Mouse (Mus musculus): ENCODE measurements around the gene Fra10ac1.

The Fra10ac1 gene

DNA sequence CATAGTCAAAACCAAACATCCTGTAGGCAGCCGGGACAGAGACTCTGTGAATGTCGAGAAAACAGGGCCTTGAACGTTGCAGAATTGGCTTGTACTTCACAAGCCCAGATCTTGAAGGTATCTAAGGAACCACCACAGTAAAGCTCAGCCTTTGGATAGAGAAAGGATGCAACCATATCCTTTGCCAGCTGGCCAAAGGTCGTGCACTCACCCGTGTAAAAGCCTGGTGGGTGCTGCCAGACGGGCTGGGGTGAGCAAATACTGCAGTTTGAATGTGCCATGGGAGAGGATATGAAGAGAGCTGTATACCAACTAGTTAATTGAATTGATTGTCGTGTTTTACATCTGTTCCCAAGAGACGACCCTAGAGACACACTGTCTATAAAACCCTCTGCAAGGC, 8.1 kb upstream of the Fra10ac1 start:
- no peak for DNase-seq (ENCODE audit: extremely low read depth, low read depth)

DNA sequence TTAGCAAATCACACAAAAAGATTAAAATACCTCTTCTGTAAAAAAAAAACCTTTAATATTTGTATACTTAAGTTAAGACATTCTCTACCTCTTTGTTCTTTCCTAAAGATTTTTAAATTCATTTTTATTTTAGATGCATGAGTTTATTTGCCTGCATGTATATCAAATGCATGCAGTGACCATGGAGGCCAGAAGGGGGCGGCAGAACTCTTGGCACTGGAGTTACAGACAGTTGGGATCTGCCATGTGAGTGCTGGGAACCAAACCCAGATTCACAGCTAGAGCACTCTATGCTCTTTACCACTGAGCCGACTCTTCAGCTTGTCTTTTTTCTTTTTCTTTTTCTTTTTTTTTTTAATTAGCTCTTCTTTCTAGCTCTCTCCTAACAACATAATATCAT, 4.7 kb upstream of the Fra10ac1 start:
- DNase-seq (ENCODE audit: extremely low read depth, low read depth), result peak; percentile 13

GRCm38 (mm10) chr19:38224685-38225060, 717 bp upstream of the Fra10ac1 start:
- no peak for DNase-seq (ENCODE audit: extremely low read depth, low read depth)

GRCm38 (mm10) chr19:38223356-38223904, 526 bp downstream of the Fra10ac1 start:
- peak; percentile 13 for DNase-seq (ENCODE audit: extremely low read depth, low read depth)

DNA sequence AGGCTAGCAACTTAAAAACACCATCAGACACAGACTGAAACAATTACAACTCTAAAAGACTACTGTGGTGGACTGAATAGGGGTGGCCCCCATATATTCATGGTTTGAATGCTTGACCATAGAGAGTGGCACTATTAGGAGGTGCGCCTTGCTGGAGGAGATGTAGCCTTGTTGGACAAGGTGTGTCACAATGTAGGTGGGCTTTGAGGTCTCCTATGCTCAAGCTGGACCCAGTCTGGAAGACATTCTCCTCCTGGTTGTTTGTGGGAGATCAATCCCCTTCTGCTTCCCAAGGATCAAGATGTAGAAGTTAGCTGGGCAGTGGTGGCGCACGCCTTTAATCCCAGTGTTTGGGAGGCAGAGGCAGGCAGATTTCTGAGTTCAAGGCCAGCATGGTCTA, 6.3 kb downstream of the Fra10ac1 start:
- no peak for DNase-seq (ENCODE audit: extremely low read depth, low read depth)

- no peak for DNase-seq (ENCODE audit: extremely low read depth, low read depth)
Measured at GRCm38 (mm10) chr19:38206669-38207068, 17.3 kb downstream of the Fra10ac1 start.

GRCm38 (mm10) chr19:38198731-38199130, 25.2 kb downstream of the Fra10ac1 start:
- no peak for DNase-seq (ENCODE audit: extremely low read depth, low read depth)

- no peak for DNase-seq (ENCODE audit: extremely low read depth, low read depth)
Measured at GRCm38 (mm10) chr19:38195245-38195644, 28.7 kb downstream of the Fra10ac1 start.

DNA sequence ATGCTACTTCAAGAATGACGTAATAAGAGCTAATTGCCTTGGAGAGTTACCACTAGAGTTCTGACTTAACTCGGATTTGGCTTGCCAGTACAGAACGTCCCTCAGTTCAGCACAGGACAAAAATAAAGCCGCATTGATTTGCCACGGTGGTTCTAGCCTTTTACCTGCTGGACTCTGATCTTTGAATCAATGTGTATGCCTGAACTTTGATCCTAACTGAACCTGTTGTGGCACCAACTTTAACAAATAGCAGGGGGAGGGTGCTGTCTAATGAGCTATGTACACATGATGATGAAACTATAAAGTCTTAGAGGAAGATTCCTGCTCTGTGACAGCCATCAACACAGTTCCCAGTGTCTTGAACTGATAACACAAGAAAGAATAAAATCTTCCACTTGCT, 32.5 kb downstream of the Fra10ac1 start:
- DNase-seq (ENCODE audit: extremely low read depth, low read depth), result no peak

- no peak for DNase-seq (ENCODE audit: extremely low read depth, low read depth)
Measured at GRCm38 (mm10) chr19:38190606-38191005, 33.4 kb downstream of the Fra10ac1 start.

GRCm38 (mm10) chr19:38187345-38187680, 36.6 kb downstream of the Fra10ac1 start:
- DNase-seq (ENCODE audit: extremely low read depth, low read depth), result no peak

- DNase-seq (ENCODE audit: extremely low read depth, low read depth), result no peak
Measured at GRCm38 (mm10) chr19:38186631-38187344, 37.2 kb downstream of the Fra10ac1 start.

DNA sequence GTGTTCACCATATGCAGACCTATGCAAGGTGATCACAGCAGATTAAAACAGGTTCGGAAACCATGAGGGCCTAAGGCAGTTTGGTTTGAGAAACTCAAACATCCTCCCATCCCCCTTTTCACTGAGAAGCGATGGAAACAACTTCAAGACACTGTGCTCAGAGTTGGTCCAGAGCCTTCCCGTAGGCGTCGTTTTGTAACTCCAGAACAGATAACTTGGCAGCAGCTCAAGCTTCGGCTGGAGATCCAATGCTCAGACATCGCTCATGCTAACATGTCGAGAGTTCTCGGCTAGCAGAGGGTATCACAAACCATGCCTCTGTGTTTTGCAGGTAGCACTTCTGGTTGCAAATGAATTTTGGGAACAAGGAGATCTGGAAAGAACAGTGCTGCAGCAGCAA, 44.3 kb downstream of the Fra10ac1 start:
- DNase-seq (ENCODE audit: extremely low read depth, low read depth), result no peak

- no peak for DNase-seq (ENCODE audit: extremely low read depth, low read depth)
Measured at GRCm38 (mm10) chr19:38164633-38165032, 59.3 kb downstream of the Fra10ac1 start.

- no peak for DNase-seq (ENCODE audit: extremely low read depth, low read depth)
Measured at GRCm38 (mm10) chr19:38161648-38162354, 62.2 kb downstream of the Fra10ac1 start.

DNA sequence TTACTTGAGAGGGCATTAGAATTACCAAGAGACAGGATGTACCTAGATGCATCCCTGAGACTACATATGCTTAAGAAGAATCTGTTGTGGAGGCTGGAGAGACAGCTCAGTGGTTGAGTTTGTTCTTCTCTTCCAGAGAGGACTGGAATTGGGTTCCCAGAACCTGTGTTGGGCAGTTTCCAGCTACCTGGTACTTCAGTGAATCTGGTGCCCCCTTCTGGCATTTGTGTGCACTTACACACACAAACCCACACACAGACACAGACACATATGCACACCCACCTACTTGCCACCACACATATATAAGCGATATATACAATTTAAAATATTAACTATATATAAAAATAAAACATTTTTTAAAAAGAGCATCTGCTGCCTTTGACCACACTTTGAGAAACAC, 67.7 kb downstream of the Fra10ac1 start:
- no peak for DNase-seq (ENCODE audit: extremely low read depth, low read depth)

GRCm38 (mm10) chr19:38143540-38144271, 80.2 kb downstream of the Fra10ac1 start:
- no peak for DNase-seq (ENCODE audit: extremely low read depth, low read depth)
